Mouse (Mus musculus) layer of hippocampus, adult 9-11 months (tissue): ENCODE measurements around the gene Arl4c.
"Not testable (repeated sequence)": the region's sequence is repeated elsewhere in the genome, so short reads cannot be mapped to it uniquely, and the experiment has no call there.

Source experiments
- DNase-seq: peaks from one replicate; pipeline ENCODE4 v3.0.0; 2022

The Arl4c gene

GRCm38 (mm10) chr1:88654521-88655472 lies 47.2 kb downstream of the Arl4c start:
- peak; percentile 32 for DNase-seq

- DNase-seq, result peak; percentile 57
These were observed 48.2 kb downstream of the Arl4c start for GRCm38 (mm10) chr1:88653614-88654520.

GRCm38 (mm10) chr1:88652682-88653081 lies 49.3 kb downstream of the Arl4c start:
- peak; percentile 34 for DNase-seq

DNA sequence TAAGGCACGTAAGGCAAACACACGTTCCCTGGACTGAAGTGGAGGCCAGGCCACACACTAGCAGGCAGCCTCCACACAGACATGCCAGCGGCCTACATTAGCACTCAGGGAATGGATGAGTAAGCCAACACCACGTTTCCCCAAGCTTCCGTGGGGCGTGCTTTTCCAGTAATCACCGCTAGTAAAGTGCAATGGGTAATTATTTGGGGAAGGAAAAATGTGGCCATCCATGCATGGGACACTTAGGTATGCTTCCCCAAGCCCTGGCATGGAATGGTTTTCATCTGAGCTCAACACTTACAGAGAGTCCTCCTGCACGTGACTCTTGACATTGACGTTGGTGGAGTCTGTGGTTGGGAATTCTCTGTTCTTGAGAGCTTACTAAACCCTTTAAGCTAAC lies 50.4 kb downstream of the Arl4c start:
- no peak for DNase-seq

DNA sequence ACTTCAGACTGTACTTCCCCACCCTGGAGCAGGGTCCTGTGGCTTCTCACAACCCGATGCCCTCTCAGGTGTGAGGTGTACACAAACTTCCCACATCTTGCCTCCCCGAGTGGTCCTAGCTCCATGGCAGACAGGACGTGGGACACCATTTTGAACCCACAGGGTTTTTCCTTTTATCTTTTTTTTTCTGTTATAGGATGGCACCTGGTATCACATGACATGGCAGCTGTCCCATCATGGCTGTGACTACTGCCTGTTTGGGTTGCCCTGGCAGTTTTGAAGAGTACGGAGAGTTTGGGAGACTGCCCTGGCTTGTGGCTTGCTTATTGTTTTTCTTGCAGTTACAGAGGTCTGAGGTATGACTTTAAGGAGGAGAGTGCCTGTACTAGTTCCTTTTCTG lies 53.3 kb downstream of the Arl4c start:
- no peak for DNase-seq

- DNase-seq, result no peak
These were observed 56.4 kb downstream of the Arl4c start for GRCm38 (mm10) chr1:88645599-88646119.

DNA sequence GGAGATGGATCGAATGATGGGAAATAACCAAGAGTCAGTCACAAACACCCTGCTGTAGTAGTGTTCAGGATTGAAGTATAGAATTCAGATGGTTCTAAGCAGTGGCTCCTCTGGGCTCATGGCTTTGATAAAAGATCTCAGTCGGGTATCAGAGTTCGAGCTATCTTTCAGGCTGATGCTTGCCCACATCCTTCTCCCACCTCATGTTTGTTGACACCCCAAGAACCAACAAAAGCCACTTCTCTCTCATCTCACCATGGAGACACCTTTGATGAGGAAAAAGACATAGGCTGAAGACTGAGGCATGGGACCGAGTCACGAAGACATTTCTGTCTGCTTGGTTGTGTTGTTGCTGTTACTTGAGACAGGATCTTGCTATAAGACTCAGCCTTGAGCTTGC lies 57.6 kb downstream of the Arl4c start:
- DNase-seq, result no peak

DNA sequence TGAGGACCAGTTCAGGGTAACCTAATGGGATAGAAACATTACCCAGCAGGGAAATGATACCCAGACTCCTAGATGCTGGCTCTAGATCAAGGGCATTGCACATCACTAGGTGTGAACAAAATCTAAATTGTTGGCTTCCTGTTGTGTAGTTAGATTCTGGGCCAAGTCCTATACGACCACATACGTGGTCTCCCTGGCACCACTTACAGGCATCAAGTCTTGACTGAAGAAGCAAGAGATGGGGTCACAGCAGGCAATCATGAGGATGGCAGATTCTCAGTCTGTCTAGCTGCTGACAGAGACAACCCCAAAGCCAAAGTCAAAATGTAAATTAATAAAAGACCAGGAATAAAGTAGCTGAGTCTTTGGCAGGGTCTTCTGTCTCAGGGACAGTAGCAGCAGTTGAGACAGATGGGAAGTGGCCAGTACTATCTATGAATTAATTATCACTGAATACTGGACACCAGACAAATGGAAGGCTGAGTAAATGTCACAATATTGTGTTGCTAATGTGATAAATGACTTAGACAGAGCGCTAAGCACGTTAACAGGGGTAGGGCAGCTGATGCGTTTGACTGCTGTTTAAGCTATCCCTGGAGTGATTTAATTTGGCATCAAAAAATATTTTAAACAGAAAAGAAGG lies 58.7 kb downstream of the Arl4c start:
- no peak for DNase-seq

DNA sequence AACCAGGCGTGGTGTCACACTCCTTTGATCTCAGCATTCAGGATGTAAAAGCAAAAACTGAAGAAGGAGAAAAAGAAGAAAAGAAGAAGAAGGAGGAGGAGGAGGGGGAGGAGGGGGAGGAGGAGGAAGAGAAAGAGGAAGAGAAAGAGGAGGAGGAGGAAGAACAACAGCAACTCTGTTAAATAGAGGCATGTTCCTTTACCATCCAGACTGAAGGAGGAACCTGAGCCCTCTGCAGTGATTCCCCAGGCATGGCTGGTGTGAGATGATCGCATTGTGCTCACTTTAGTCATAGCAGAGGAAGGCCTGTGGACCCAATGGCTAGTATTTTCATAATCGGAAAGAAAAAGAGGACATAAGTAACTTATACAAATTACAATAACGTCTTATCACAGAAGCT lies 59.3 kb downstream of the Arl4c start:
- no peak for DNase-seq

GRCm38 (mm10) chr1:88641678-88642215 lies 60.3 kb downstream of the Arl4c start:
- no peak for DNase-seq

GRCm38 (mm10) chr1:88641194-88641593 lies 60.8 kb downstream of the Arl4c start:
- DNase-seq, result no peak

GRCm38 (mm10) chr1:88639432-88640281 lies 62.4 kb downstream of the Arl4c start:
- DNase-seq, result no peak

GRCm38 (mm10) chr1:88638622-88639021 lies 63.4 kb downstream of the Arl4c start:
- DNase-seq, result no peak

- not testable (repeated sequence) for DNase-seq
These were observed 65.4 kb downstream of the Arl4c start for GRCm38 (mm10) chr1:88636579-88637161.

- DNase-seq, result no peak
These were observed 66.4 kb downstream of the Arl4c start for GRCm38 (mm10) chr1:88635659-88636058.

GRCm38 (mm10) chr1:88632851-88633250 lies 69.2 kb downstream of the Arl4c start:
- no peak for DNase-seq

- no peak for DNase-seq
These were observed 72.0 kb downstream of the Arl4c start for GRCm38 (mm10) chr1:88629966-88630488.

GRCm38 (mm10) chr1:88625190-88625589 lies 76.8 kb downstream of the Arl4c start:
- DNase-seq, result no peak

GRCm38 (mm10) chr1:88624376-88624775 lies 77.6 kb downstream of the Arl4c start:
- no peak for DNase-seq

DNA sequence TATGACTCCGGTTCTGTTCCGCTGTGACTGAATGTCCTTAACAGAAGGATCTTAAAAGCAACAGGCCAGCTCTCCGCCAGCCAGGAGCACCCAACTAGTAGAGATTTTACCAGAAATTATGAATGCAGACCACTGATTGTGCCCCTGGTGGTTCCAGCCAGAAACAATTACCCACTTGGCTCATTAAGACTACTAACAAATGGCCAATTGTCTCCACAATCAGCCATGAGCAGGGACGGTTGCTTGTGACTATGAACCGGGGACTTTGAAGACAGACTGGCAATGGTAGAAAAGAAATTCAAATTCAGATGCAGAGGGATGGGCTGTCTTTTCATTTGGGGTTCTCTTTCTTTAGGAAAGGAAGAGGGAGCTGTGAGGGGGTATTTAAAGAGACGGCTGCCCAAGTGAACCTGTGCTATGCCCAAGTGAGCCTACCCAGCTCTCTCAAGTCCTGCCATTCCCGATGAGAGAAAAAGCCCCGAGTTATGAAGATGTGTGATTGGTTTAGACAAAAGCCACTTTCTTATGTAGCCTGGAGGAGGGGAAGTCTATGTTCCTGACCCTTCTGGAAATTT lies 78.4 kb downstream of the Arl4c start:
- DNase-seq, result peak; percentile 16
